Mouse (Mus musculus): ENCODE results near the gene Zmym2.

Gene Zmym2

DNA sequence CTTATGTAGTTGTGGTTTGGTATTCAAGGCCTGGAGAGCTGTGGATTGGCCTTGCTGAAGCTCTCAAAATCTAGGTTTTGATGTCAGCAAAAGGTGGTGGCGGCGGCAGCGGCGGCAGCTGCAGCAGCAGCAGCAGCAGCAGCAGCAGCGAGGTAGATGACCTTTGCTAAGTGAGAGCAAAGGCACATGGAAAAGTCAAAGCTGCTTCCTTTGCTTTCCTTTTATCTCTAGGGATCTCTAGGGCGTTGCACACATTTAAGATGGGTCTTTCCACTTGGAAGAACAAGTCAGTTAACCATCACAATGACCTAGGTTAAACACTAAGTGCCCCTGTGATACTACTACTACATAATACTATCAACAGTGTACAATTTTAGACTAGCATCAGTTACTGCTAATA, 49.0 kb downstream of the Zmym2 start:
- DNase-seq: no peak

DNA sequence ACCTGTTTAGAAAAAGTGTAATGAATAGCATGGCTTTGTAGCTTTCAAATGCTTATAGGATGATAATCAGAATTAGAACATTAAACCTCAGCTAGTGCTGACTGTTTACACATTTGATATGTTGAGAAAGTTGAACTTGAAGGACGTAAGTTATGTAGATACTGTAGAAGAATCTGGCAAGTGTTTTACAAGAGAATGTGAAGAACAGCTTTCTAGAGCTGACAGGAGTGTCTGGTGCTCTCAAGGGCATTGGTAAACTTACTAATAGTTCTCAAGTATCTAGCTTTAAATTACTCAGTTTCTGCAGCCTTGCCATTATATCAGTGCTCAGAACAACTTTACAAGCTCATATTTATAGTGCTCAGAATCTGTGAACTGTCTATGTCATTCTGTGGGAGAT, 53.5 kb downstream of the Zmym2 start:
- DNase-seq: no peak

DNA sequence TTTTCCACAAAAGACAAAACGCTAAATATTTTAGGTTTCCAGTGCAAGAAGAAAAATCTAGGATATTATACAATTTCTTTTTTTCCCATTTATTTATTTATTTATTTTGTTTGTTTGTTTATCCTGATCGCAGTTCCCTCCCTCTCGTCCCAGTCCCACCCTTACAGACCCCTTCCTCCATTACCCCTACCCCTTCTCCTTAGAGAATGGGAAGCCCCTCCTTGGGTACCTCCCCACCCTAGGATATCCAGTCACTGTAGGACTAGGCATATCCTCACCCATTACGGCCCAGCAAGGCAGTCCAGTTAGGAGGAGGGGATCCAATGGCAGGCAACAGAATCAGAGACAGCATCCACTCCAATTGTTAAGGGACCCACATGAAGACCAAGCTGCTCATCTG, 66.5 kb downstream of the Zmym2 start:
- DNase-seq: no peak

DNA sequence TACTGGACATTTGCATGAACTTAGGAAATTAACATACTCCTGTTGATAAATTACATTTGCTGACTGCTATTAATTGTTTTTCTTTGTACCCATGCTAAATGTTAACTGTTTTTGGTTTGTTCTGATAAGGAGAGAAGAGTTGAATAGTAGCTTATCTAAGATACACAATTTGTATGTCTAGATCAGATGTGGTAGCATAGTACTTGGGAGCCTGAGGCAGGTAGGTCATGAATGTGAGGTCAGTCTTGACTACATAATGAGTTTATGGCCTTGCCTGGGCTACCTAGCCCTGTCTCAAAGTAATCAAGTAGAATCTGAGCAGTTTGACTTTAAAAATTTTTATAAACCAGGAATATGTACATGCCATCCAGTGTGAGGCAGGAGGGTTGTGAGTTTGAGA, 67.9 kb downstream of the Zmym2 start:
- no peak for DNase-seq

DNA sequence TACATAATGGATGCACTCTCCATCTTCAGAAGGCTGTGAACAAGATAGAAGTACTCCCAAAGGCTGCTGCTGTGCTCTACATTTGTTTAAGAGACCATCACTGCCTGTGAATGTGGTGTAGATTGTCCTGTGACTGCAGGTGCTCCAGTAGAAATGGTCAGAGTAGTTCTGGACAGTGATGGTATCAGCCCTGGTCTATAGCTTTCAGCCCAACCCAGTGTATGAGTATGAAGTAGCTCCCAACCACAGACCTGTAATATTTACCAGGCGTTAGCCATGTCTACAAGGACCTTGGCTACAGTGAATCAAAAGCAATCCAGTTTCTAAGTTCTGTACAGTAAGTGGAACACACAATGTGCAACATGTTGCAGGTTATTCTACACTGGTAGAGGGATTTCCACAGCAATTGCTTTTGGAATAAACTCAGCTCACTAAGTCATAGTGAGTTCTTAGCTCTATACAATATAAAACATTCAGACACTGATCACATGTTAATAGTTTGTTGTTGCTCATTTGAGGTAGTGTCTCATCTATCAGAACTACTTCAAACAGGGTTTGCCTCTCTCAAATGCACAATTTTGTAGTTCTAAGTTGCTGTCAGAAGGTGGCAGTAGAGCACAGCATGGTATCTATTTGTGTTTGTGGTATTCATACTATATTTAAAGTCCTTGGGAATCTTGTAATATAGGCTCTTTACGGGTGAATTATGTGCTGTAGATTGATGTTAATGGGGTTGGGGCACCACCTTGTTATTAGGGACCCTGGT, 77.7 kb downstream of the Zmym2 start:
- no peak for DNase-seq

DNA sequence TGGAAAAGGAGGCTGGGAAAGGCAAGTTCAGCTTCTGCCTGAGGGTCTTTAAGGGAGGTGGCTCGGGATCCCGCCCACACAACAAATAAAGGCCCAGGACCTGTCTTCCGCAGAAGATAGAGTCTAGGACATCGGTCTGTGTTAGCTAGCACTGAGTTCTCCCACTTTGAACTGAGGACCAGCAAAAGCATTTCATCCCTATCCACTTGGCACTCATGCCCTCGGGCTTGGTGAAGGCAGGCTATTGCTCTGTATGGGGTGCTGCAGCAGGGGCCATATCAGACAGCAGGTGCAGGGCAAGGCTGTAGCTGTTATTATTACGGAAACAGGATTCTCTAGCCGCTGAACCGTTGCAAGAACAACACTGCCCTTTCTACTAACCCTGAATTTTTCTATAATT, 83.2 kb downstream of the Zmym2 start:
- no peak for DNase-seq

DNA sequence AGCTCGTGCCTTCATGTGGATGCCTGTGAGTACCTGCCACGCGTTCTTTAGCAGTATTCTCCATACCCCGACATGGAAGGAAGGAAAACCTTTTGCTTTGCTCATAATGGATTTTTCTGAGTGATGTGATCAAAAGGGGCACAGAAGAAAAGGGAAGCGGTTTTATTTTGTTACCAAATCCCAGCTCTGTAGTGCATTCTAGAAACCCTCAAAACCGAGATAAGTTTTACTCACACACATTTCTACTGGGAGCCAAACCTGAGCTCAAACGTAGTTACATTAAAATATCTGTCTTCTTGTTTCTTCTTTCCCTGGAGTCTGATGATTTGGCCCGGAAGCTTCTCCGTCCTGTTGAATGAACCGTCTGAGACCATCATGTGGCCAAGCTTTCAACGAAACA, 83.7 kb downstream of the Zmym2 start:
- no peak for DNase-seq

DNA sequence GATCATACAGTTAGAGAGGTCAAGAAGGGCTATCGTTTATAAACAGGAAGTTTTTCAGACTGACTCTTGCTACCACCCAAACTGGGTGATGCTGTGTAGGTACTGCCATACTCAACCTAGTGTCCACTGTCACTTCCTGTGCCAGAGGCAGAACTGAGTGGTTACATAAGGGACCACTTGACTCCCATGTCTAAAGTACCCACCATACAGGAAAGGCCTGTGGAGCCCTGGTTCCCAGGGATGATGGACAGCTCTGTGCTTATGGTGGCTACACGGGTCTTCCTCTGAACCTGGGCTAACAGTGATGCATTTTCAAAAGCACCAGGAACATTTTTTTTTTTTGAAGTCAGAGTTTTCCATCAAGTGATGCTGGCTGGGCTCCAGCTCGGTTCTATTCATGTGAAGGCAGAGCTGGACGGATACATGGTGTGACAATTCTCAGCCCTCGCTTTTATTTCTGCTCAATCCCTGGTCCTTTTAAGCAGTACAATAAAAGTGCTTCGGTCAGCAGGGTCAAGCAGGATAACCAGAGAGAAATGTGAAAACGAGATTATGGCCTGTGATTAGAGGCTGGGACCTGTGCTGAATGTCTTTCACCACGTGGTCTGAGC, 91.7 kb downstream of the Zmym2 start:
- no peak for DNase-seq

DNA sequence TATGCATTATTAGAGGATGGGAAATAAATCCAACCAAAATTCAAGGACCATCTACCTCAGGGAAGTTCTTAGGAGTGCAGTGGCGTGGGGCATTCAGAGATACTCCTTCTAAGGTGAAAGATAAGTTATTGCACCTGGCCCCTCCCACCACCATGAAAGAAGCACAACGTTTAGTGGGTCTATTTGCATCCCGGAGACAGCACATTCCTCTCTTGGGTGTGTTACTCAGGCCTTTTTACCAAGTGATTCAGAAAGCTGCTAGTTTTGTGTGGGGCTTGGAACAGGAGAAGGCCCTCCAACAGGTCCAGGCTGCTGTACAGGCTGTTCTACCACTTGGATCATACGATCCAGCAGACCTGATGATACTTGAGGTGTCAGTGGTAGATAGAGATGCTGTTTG, 102.2 kb downstream of the Zmym2 start:
- no peak for DNase-seq

Measured in thymus, adult 18-20 months (tissue).